Mouse (Mus musculus) heart, embryonic 11.5 days (tissue): ENCODE results near the gene Junb. TPM values are rescaled to one million over a fixed set of nuclear protein-coding genes. Genes with fewer than 3 reads are reported as not detected.

Source experiments
- ATAC-seq: fragments of 200-750 bp; cut with Nextera tagmentation; replicated peaks from 2 replicates; pipeline ENCODE4 v1.8.0; 2017; ENCODE audit warnings: moderate library complexity; ENCODE audit not compliant: insufficient number of reproducible peaks, low FRiP score, low TSS enrichment
- H3K27ac ChIP-seq: fragments of 300-500 bp; sonication (generic); 2 replicates; pipeline ENCODE4 v1.5.1; 2014; ENCODE audit warnings: mild to moderate bottlenecking, low read depth, low read length
- H3K27me3 ChIP-seq: fragments of 300-500 bp; sonication (generic); 2 replicates; pipeline ENCODE4 v1.6.1; 2014; ENCODE audit warnings: mild to moderate bottlenecking, low read length, mixed read lengths; ENCODE audit not compliant: control insufficient read depth, insufficient read depth
- H3K36me3 ChIP-seq: fragments of 300-500 bp; sonication (generic); 2 replicates; pipeline ENCODE4 v1.6.1; 2014; ENCODE audit warnings: mild to moderate bottlenecking, low read length, moderate library complexity, mixed read lengths; ENCODE audit not compliant: control insufficient read depth, insufficient read depth
- H3K4me1 ChIP-seq: fragments of 300-500 bp; sonication (generic); 2 replicates; pipeline ENCODE4 v1.6.1; 2014; ENCODE audit warnings: low read length; ENCODE audit not compliant: control insufficient read depth, insufficient read depth
- H3K4me2 ChIP-seq: fragments of 300-500 bp; sonication (generic); 2 replicates; pipeline ENCODE4 v1.6.1; 2014; ENCODE audit warnings: mild to moderate bottlenecking, moderate library complexity
- H3K4me3 ChIP-seq: fragments of 300-500 bp; sonication (generic); 2 replicates; pipeline ENCODE4 v1.5.1; 2014; ENCODE audit warnings: low read depth, low read length
- H3K9ac ChIP-seq: fragments of 300-500 bp; sonication (generic); 2 replicates; pipeline ENCODE4 v1.6.1; 2014; ENCODE audit warnings: mild to moderate bottlenecking, low read depth, low read length, moderate library complexity
- H3K9me3 ChIP-seq: fragments of 300-500 bp; sonication (generic); replicated peaks from 2 replicates; pipeline ENCODE4 v1.6.1; 2016; ENCODE audit warnings: low read length; ENCODE audit not compliant: control insufficient read depth
- WGBS: fragments of 180-500 bp; shearing (Covaris S2); extraction: QIAGEN DNeasy Blood & Tissue Kit; methylation state at CpG from one replicate; pipeline ENCODE4 v1.1.7; 2014; ENCODE audit not compliant: insufficient replicate concordance; 5-methylcytosine and 5-hydroxymethylcytosine counted together
- microRNA-seq: library from miRNA; unstranded; fragments of <30 nt; microRNA quantifications from one replicate; pipeline ENCODE4, GENCODE M21; 2016; ENCODE audit warnings: borderline number of aligned reads
- polyA plus RNA-seq: library from polyadenylated mRNA; unstranded; fragments of >200 nt; fragmentation: Nextera tagmentation; extraction: Ambion mirVana; gene quantifications from 2 replicates; pipeline ENCODE4 v1.2.1, GENCODE M21; 2014

Gene Junb
- polyA plus RNA-seq, 1 experiment from 2014 or later: 7.6 TPM

DNA sequence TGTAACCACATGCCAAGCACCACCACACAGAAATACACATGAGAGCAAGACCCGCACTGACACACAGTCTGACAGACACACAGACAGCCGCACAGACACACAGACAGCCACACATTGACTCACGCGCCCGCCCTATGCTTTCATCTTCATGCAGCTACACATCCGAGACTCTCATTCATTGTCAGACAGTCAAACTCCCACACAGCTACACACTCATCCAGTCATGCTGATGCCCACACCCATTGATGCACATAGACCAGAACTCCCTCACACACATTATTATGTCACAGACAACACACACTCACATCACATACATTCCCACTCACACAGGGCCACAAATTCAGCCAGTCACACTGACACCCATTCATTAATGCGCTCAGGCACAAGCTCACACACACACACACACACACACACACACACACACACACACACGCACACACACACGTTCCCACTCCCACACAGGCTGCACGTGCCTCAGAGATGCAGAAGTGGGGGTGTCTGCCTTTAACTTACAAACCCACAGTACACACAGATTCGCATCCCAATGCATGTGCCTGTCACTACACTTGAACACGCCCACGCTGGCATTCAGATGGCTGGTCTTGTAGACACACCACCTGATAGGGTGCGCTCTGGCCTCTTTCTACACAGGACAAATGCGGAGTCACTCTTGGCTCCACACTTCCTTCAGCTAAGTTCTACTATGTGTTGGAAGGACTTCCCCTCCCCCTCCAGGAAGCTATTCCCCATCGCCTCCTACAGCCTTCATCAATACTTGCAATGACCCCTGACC, 44.6 kb downstream of the Junb start:
- WGBS: 76% methylated on average over 16 of the region's 16 CpGs
- no peak overlapping the region for H3K27ac ChIP-seq
- no peak overlapping the region for H3K4me3 ChIP-seq
- no peak for ATAC-seq
- peaks cover 85% of the 10 kb centered on the region for H3K27me3 ChIP-seq
- no peak overlapping the region for H3K4me2 ChIP-seq
- peaks cover 21% of the 10 kb centered on the region for H3K4me1 ChIP-seq
- H3K36me3 ChIP-seq: no peaks in the 10 kb centered on the region
- H3K9ac ChIP-seq: no peak overlapping the region
- no peaks in the 10 kb centered on the region for H3K9me3 ChIP-seq

GRCm38 (mm10) chr8:84930582-84930981, 47.9 kb downstream of the Junb start:
- WGBS: 76% methylated on average over 13 of the region's 13 CpGs
- Histone ChIP-seq H3K36me3 (no peaks in the 10 kb centered on the region), H3K4me1 (peaks cover 12% of the 10 kb centered on the region), H3K4me3 (no peak overlapping the region), H3K27ac (no peak overlapping the region), H3K9ac (no peak overlapping the region), H3K4me2 (no peak overlapping the region), H3K27me3 (peaks cover 64% of the 10 kb centered on the region), H3K9me3 (no peaks in the 10 kb centered on the region)
- ATAC-seq: no peak

DNA sequence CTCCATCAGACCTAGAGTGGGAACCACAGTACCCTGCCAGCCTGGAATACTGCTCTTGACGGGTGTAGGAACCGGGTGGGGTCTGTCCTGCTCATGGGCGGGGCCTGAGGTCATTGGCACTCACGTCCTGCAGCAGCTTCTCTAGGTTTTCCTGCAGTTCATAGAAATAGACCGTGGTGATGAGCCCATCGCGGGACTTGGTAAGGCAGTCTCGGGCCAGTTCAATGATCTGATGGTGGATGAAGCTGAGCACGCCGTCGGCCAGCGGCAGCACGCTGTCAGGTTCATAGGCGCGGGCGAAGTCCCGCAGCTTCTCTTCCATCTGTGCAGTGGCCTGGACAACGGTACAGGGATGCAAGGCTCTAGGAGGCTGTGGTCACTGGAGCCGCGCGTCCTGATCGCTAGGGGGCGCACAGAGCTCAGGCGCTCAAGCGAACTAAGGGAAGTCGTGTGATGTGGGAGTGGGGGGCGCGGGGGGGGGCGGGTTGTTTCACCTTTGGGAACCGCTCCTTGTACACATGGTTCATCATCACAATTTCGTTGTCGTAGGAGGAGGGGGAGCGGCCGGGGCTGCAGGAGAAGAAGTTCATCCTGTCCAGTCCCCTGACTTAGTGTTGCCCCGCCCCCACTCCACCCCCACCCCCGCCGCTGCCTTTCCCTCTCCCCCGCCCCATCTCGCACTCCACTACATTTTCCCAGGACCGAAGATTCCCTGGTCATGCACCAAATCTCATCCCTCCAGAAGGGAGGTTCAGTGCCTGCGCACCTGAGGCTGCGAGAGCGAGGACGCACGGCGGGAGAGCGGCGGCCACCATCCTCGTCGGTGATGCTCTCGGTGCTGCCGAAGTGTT, 49.8 kb downstream of the Junb start:
- Histone ChIP-seq H3K4me2 (peak overlapping the region; percentile 63), H3K27me3 (peaks cover 55% of the 10 kb centered on the region)
- ATAC-seq: no peak

DNA sequence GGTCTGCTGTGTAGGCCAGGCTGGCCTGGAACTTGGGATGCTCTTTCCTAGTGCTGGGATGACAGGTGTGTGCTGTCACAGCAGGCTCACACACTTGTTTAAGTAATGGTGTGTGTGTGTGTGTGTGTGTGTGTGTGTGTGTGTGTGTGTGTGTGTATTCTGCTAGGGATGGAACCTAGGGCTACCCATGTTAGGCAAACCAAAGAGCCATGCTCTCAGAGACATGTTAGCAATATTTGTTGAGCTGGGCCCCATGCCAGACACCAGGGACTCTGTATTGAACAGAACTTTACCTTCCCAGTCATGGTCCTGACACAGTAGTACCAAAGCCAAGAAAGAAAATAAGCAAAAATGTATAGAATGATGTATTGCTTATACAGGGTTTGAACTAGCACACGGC, 51.0 kb downstream of the Junb start:
- Histone ChIP-seq H3K4me2 (no peak overlapping the region), H3K4me3 (no peak overlapping the region), H3K27ac (no peak overlapping the region), H3K36me3 (no peaks in the 10 kb centered on the region), H3K27me3 (peaks cover 54% of the 10 kb centered on the region), H3K9me3 (no peaks in the 10 kb centered on the region), H3K9ac (no peak overlapping the region), H3K4me1 (peaks cover 4% of the 10 kb centered on the region; the same call in 1 of the 2 replicates)
- ATAC-seq: no peak
- WGBS: 62% methylated on average over 1 of the region's 1 CpGs

More for the DNA sequence above, 49.8 kb downstream of the Junb start:
- H3K36me3 ChIP-seq: no peaks in the 10 kb centered on the region
- no peak overlapping the region for H3K27ac ChIP-seq
- H3K9ac ChIP-seq: no peak overlapping the region
- H3K4me1 ChIP-seq: peaks cover 4% of the 10 kb centered on the region; the same call in 1 of the 2 replicates
- 5% methylated on average over 52 of the region's 52 CpGs for WGBS
- no peaks in the 10 kb centered on the region for H3K9me3 ChIP-seq
- H3K4me3 ChIP-seq: peak overlapping the region; percentile 35

GRCm38 (mm10) chr8:84925557-84925956, 53.0 kb downstream of the Junb start:
- no peaks in the 10 kb centered on the region for H3K9me3 ChIP-seq
- H3K27ac ChIP-seq: no peak overlapping the region
- no peak for ATAC-seq
- H3K4me3 ChIP-seq: no peak overlapping the region
- no peak overlapping the region for H3K4me2 ChIP-seq
- H3K9ac ChIP-seq: no peak overlapping the region
- H3K36me3 ChIP-seq: no peaks in the 10 kb centered on the region
- H3K27me3 ChIP-seq: peaks cover 45% of the 10 kb centered on the region
- H3K4me1 ChIP-seq: peaks cover 4% of the 10 kb centered on the region; the same call in 1 of the 2 replicates
- WGBS: 70% methylated on average over 7 of the region's 7 CpGs

Small RNA genes within 50 kb of the gene (microRNA-seq; reads per million reads assigned to microRNA genes)
- gene Gm24197: not detected

Other genes starting within 250 kb of the Junb start
- gene Nfix, start 178.4 kb downstream of the Junb start, polyA plus RNA-seq: 6.1 and 7.6 TPM in 2 replicates
- 5.0 and 6.0 TPM in 2 replicates for gene Dand5, start 155.9 kb downstream of the Junb start, polyA plus RNA-seq
- gene Gadd45gip1, start 147.2 kb downstream of the Junb start, polyA plus RNA-seq: 51.5 and 52.2 TPM in 2 replicates
- gene Rad23a, start 138.1 kb downstream of the Junb start, polyA plus RNA-seq: 125 and 127 TPM in 2 replicates
- 830 and 894 TPM in 2 replicates for gene Calr, start 131.8 kb downstream of the Junb start, polyA plus RNA-seq
- gene Farsa, start 121.7 kb downstream of the Junb start, polyA plus RNA-seq: 53.6 and 54.5 TPM in 2 replicates
- gene Syce2, start 106.6 kb downstream of the Junb start, polyA plus RNA-seq: 44.2 and 49.6 TPM in 2 replicates
- gene Gcdh, start 84.8 kb downstream of the Junb start, polyA plus RNA-seq: 36.2 and 40.4 TPM in 2 replicates
- 48.7 and 65.0 TPM in 2 replicates for gene Klf1, start 76.8 kb downstream of the Junb start, polyA plus RNA-seq
- gene Dnase2a, start 70.2 kb downstream of the Junb start, polyA plus RNA-seq: 4.3 and 5.4 TPM in 2 replicates
- 0.27 TPM in 1 of 2 replicates, not detected in the other for gene Mast1, start 41.4 kb downstream of the Junb start, polyA plus RNA-seq
- gene Rtbdn, start 31.7 kb downstream of the Junb start, polyA plus RNA-seq: not detected in 2 replicates
- gene Gm49661, start 9.3 kb downstream of the Junb start, polyA plus RNA-seq: not detected in 2 replicates
- 862 and 992 TPM in 2 replicates for gene Prdx2, start 9.1 kb downstream of the Junb start, polyA plus RNA-seq
- 95.9 and 106 TPM in 2 replicates for gene Rnaseh2a, start 9.0 kb downstream of the Junb start, polyA plus RNA-seq
- gene Hook2, start 11.9 kb upstream of the Junb start, polyA plus RNA-seq: 6.7 and 7.1 TPM in 2 replicates
- gene Best2, start 35.8 kb upstream of the Junb start, polyA plus RNA-seq: not detected in 2 replicates
- 108 and 118 TPM in 2 replicates for gene Asna1, start 46.6 kb upstream of the Junb start, polyA plus RNA-seq
- gene Trir, start 48.1 kb upstream of the Junb start, polyA plus RNA-seq: 99.7 and 101 TPM in 2 replicates
- gene Tnpo2, start 58.2 kb upstream of the Junb start, polyA plus RNA-seq: 15.7 and 16.2 TPM in 2 replicates
- gene Fbxw9, start 81.3 kb upstream of the Junb start, polyA plus RNA-seq: 15.9 and 17.8 TPM in 2 replicates
- 1.5 TPM in 1 of 2 replicates, not detected in the other for gene Gm5741, start 89.3 kb upstream of the Junb start, polyA plus RNA-seq
- gene Dhps, start 93.0 kb upstream of the Junb start, polyA plus RNA-seq: 57.6 and 60.0 TPM in 2 replicates
- 120 and 124 TPM in 2 replicates for gene Wdr83os, start 102.0 kb upstream of the Junb start, polyA plus RNA-seq
- gene Wdr83, start 102.6 kb upstream of the Junb start, polyA plus RNA-seq: 36.5 and 43.0 TPM in 2 replicates
- gene Man2b1, start 104.6 kb upstream of the Junb start, polyA plus RNA-seq: 25.1 and 27.3 TPM in 2 replicates
- gene Zfp791, start 144.4 kb upstream of the Junb start, polyA plus RNA-seq: 0.46 and 0.59 TPM in 2 replicates
- not detected in 2 replicates for gene Cks1brt, start 173.2 kb upstream of the Junb start, polyA plus RNA-seq
- gene Olfr371, start 247.3 kb upstream of the Junb start, polyA plus RNA-seq: not detected in 2 replicates